Mouse (Mus musculus) midbrain, postnatal 0 days (tissue): ENCODE results near the gene Klhl29. TPM values are rescaled to one million over a fixed set of nuclear protein-coding genes. Genes with fewer than 3 reads are reported as not detected.
"Not testable (repeated sequence)": the region's sequence is repeated elsewhere in the genome, so short reads cannot be mapped to it uniquely, and the experiment has no call there.

ENCODE experiments used
- ATAC-seq: fragments of 200-750 bp; cut with Nextera tagmentation; 2 replicates; pipeline ENCODE4 v1.8.0; 2017; ENCODE audit warnings: moderate number of reproducible peaks, mild to moderate bottlenecking, moderate TSS enrichment, moderate library complexity; ENCODE audit not compliant: low FRiP score
- DNase-seq: peaks from one replicate; pipeline ENCODE4 v3.0.0-alpha.2; 2015; ENCODE audit warnings: low spot score
- H3K27ac ChIP-seq: fragments of 300-500 bp; sonication (generic); 2 replicates; pipeline ENCODE4 v1.5.1; 2014; ENCODE audit warnings: low read depth, mild to moderate bottlenecking, low read length, mixed read lengths
- H3K27me3 ChIP-seq: fragments of 300-500 bp; sonication (generic); 2 replicates; pipeline ENCODE4 v1.6.1; 2014; ENCODE audit warnings: low read length, control low read depth, mixed read lengths; ENCODE audit not compliant: insufficient read depth
- H3K36me3 ChIP-seq: fragments of 300-500 bp; sonication (generic); 2 replicates; pipeline ENCODE4 v1.6.1; 2014; ENCODE audit warnings: low read length, control low read depth, mixed read lengths; ENCODE audit not compliant: insufficient read depth
- H3K4me1 ChIP-seq: fragments of 300-500 bp; sonication (generic); 2 replicates; pipeline ENCODE4 v1.6.1; 2014; ENCODE audit warnings: mild to moderate bottlenecking, control low read depth, antibody characterized with exemption, low read length, mixed read lengths; ENCODE audit not compliant: insufficient read depth
- H3K4me2 ChIP-seq: fragments of 300-500 bp; sonication (generic); 2 replicates; pipeline ENCODE4 v1.6.1; 2014; ENCODE audit warnings: low read depth, mild to moderate bottlenecking, low read length, mixed read lengths; ENCODE audit not compliant: poor library complexity, severe bottlenecking
- H3K4me3 ChIP-seq: fragments of 300-500 bp; sonication (generic); 2 replicates; pipeline ENCODE4 v1.5.1; 2014; ENCODE audit warnings: low read depth, mild to moderate bottlenecking, low read length, moderate library complexity
- H3K9ac ChIP-seq: fragments of 300-500 bp; sonication (generic); replicated peaks from 2 replicates; pipeline ENCODE4 v1.6.1; 2014; ENCODE audit warnings: mild to moderate bottlenecking, low read length, moderate library complexity, mixed read lengths; ENCODE audit not compliant: poor library complexity, severe bottlenecking
- H3K9me3 ChIP-seq: fragments of 300-500 bp; sonication (generic); 2 replicates; pipeline ENCODE4 v1.6.1; 2016; ENCODE audit warnings: low read length, control low read depth
- CTCF ChIP-seq: IDR thresholded peaks from 2 replicates; pipeline ENCODE4 v1.5.1; 2016; ENCODE audit warnings: antibody characterized with exemption, mild to moderate bottlenecking
- WGBS: fragments of 180-500 bp; shearing (Covaris S2); extraction: QIAGEN DNeasy Blood & Tissue Kit; methylation state at CpG from one replicate; pipeline ENCODE4 v1.1.7; 2014; 5-methylcytosine and 5-hydroxymethylcytosine counted together
- polyA plus RNA-seq: library from polyadenylated mRNA; unstranded; fragments of >200 nt; fragmentation: Nextera tagmentation; extraction: Ambion mirVana; gene quantifications from 2 replicates; pipeline ENCODE4 v1.2.1, GENCODE M21; 2015
- total RNA-seq: library from RNA; depleted of rRNA; stranded (reverse); fragments of >200 nt; gene quantifications from 2 replicates; pipeline ENCODE4 v1.2.3, GENCODE M21; 2014

The Klhl29 gene
- total and polyA plus RNA-seq, 2 experiments from 2014 or later: 2.7 to 11.9 TPM

GRCm38 (mm10) chr12:5350491-5351285 is 24.8 kb downstream of the Klhl29 start:
- H3K9me3 ChIP-seq: no peaks in the 10 kb centered on the region
- H3K4me1 ChIP-seq: no peaks in the 10 kb centered on the region; the same call in 1 of the 2 replicates
- 83% methylated on average over 11 of the region's 11 CpGs for WGBS
- no peak for TF ChIP-seq CTCF
- no peak overlapping the region for H3K27ac ChIP-seq
- H3K27me3 ChIP-seq: no peaks in the 10 kb centered on the region
- no peak for DNase-seq
- no peak overlapping the region for H3K9ac ChIP-seq
- H3K4me3 ChIP-seq: no peak overlapping the region
- no peak for ATAC-seq
- H3K4me2 ChIP-seq: no peak overlapping the region
- no peaks in the 10 kb centered on the region for H3K36me3 ChIP-seq

GRCm38 (mm10) chr12:5345088-5345487 is 30.4 kb downstream of the Klhl29 start:
- no peak for TF ChIP-seq CTCF
- ATAC-seq (no peak), DNase-seq (no peak)
- no peaks in the 10 kb centered on the region; the same call in 1 of the 2 replicates for H3K4me1 ChIP-seq
- no peak overlapping the region for H3K4me2 ChIP-seq
- no peaks in the 10 kb centered on the region for H3K36me3 ChIP-seq
- no peak overlapping the region for H3K4me3 ChIP-seq
- H3K27me3 ChIP-seq: no peaks in the 10 kb centered on the region
- 95% methylated on average over 6 of the region's 6 CpGs for WGBS
- no peak overlapping the region for H3K27ac ChIP-seq
- no peaks in the 10 kb centered on the region for H3K9me3 ChIP-seq
- H3K9ac ChIP-seq: no peak overlapping the region

GRCm38 (mm10) chr12:5344457-5344856 is 31.0 kb downstream of the Klhl29 start:
- not testable (repeated sequence) for H3K27me3 ChIP-seq, H3K4me1 ChIP-seq, DNase-seq, H3K4me2 ChIP-seq, H3K9me3 ChIP-seq, H3K9ac ChIP-seq, ATAC-seq, H3K36me3 ChIP-seq, H3K4me3 ChIP-seq, H3K27ac ChIP-seq
- 97% methylated on average over 6 of the region's 7 CpGs for WGBS

GRCm38 (mm10) chr12:5340151-5340603 is 35.3 kb downstream of the Klhl29 start:
- H3K36me3 ChIP-seq: no peaks in the 10 kb centered on the region
- no peak overlapping the region for H3K4me3 ChIP-seq
- no peak overlapping the region for H3K27ac ChIP-seq
- no peaks in the 10 kb centered on the region for H3K27me3 ChIP-seq
- H3K9me3 ChIP-seq: no peaks in the 10 kb centered on the region
- DNase-seq: no peak
- ATAC-seq: no peak
- 0 out of 2 replicates have a peak, but pooled peaks cover 3% of the 10 kb centered on the region for H3K4me1 ChIP-seq
- TF ChIP-seq CTCF: no peak
- no peak overlapping the region for H3K9ac ChIP-seq
- H3K4me2 ChIP-seq: no peak overlapping the region
- WGBS: 87% methylated on average over 6 of the region's 6 CpGs

GRCm38 (mm10) chr12:5336927-5337712 is 38.4 kb downstream of the Klhl29 start:
- H3K27me3 ChIP-seq: no peaks in the 10 kb centered on the region
- no peak overlapping the region for H3K4me2 ChIP-seq
- TF ChIP-seq CTCF: no peak
- no peak overlapping the region for H3K27ac ChIP-seq
- H3K4me3 ChIP-seq: no peak overlapping the region
- H3K36me3 ChIP-seq: no peaks in the 10 kb centered on the region
- 26% methylated on average over 8 of the region's 8 CpGs for WGBS
- no peak overlapping the region for H3K9ac ChIP-seq
- DNase-seq (peak; percentile 32), ATAC-seq (no peak)
- H3K9me3 ChIP-seq: no peaks in the 10 kb centered on the region
- H3K4me1 ChIP-seq: peaks cover 3% of the 10 kb centered on the region; the same call in 1 of the 2 replicates

DNA sequence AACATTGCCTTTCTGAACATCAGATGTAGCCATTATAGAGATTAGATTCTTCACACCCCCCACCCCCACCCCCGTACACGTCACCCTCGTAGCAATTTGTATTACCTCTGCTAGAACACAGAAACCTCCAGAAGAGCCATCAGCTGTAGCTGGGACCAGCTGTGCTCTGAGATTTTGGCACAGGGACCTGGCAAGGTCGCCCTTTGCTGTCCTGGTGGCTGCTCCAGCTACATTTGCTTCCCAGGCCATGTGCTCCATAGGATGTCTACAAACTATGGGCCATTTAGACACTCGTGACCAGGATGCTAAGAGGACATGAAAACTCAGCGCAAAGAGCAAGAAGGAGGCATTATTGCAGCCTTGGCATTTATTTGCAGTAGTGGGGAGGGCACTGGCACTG is 39.2 kb downstream of the Klhl29 start:
- Histone ChIP-seq H3K27ac (no peak overlapping the region), H3K27me3 (no peaks in the 10 kb centered on the region), H3K4me3 (no peak overlapping the region), H3K9ac (no peak overlapping the region), H3K4me2 (no peak overlapping the region), H3K36me3 (no peaks in the 10 kb centered on the region), H3K4me1 (peaks cover 9% of the 10 kb centered on the region), H3K9me3 (no peaks in the 10 kb centered on the region)
- WGBS: 79% methylated on average over 6 of the region's 6 CpGs
- ATAC-seq (no peak), DNase-seq (no peak)
- no peak for TF ChIP-seq CTCF
